ENCODE assay signal across 8 mouse cellular contexts in genomic region chr5:114370371-114370776, GRCm38 (mm10). TPM values are rescaled to one million over a fixed set of nuclear protein-coding genes. Genes with fewer than 3 reads are reported as not detected.
DNase-seq lines count a peak whose midpoint lies in the region; ATAC-seq lines count a peak whose summit lies in the region.

No protein-coding gene starts in this region.

- peak; percentile 63 to 70 for DNase-seq in adrenal gland, adult (ENCODE audit: inconsistent age in 2 of 2, low spot score in 1 of 2)
- no peak for DNase-seq in adrenal gland, adult 18-20 months (ENCODE audit: low spot score in 2 of 2)
- DNase-seq in embryo, embryonic 11 days = peak; percentile 73
- peak; percentile 79 to 88 for DNase-seq in kidney, postnatal 25 days
- DNase-seq in cerebellum, adult 18-20 months = no peak
- no peak for DNase-seq in cerebellum, postnatal 36 days

- H3K79me2 ChIP-seq in macrophage (ENCODE audit: inconsistent target) = peaks cover 56% of the 10 kb centered on the region

- peaks cover 52% of the 10 kb centered on the region for H3K4me1 ChIP-seq in heart, embryonic 16.5 days (ENCODE audit: control insufficient read depth, insufficient read depth, low read length)

- 0 out of 2 replicates have a peak overlapping the region, but pooled peaks have one; percentile 11 for H3K4me2 ChIP-seq in heart, embryonic 16.5 days (ENCODE audit: low read depth, low read length)

- peak overlapping the region; percentile 85 for H3K27ac ChIP-seq in heart, embryonic 16.5 days (ENCODE audit: low read length)
- peak overlapping the region; percentile 28 for H3K27ac ChIP-seq in macrophage

- ATAC-seq in heart, embryonic 16.5 days (replicated peaks; ENCODE audit: extremely low read depth, insufficient read depth, low FRiP score) = peak; percentile 49

- H3K9me3 ChIP-seq in heart, embryonic 16.5 days (replicated peaks; ENCODE audit: control insufficient read depth, low read length) = no peaks in the 10 kb centered on the region

- H3K9ac ChIP-seq in heart, embryonic 16.5 days (ENCODE audit: low read length) = peak overlapping the region; percentile 31; the same call in 1 of the 2 replicates

- no peak overlapping the region for H3K4me3 ChIP-seq in heart, embryonic 16.5 days (ENCODE audit: low read length)
- H3K4me3 ChIP-seq in macrophage (ENCODE audit: inconsistent target) = no peak overlapping the region

- H3K27me3 ChIP-seq in heart, embryonic 16.5 days (ENCODE audit: control insufficient read depth, insufficient read depth, low read length) = no peaks in the 10 kb centered on the region

- H3K36me3 ChIP-seq in heart, embryonic 16.5 days (ENCODE audit: control insufficient read depth, insufficient read depth) = peaks cover 41% of the 10 kb centered on the region
- H3K36me3 ChIP-seq in macrophage (ENCODE audit: inconsistent target) = peaks cover 63% of the 10 kb centered on the region

- 54% methylated on average over 9 of the region's 9 CpGs for WGBS in heart, embryonic 16.5 days
- WGBS in macrophage (ENCODE audit: missing documents) = 64% methylated on average over 9 of the region's 9 CpGs

RNA-seq across cellular contexts. Expression of gene Kctd10, which starts 9.9 kb away (rescaled TPM):
- 10 to 100 TPM; 72.4 to 72.6 TPM for total RNA-seq in adrenal gland, adult 18-20 months (2021)
- 112 and 119 TPM in 2 replicates for polyA plus RNA-seq in heart, embryonic 16.5 days (2015; fragmentation: Nextera tagmentation; extraction: Ambion mirVana)
- 10 to 100 TPM; 18.2 to 92.9 (median 31.0) TPM for total RNA-seq in macrophage (2018; cell fraction: chromatin; rRNA removed)
- total RNA-seq in macrophage (2018; cell fraction: cytosol; rRNA removed) = 10 to 100 TPM; 43.9 to 93.6 (median 53.8) TPM
- 100 to 1,000 TPM in 1 of 26 experiments, 10 to 100 TPM in 25; 28.5 to 105 (median 41.2) TPM for total RNA-seq in macrophage (2018; cell fraction: nucleus; rRNA removed)
- polyA plus RNA-seq in macrophage (2018) = 35.6 to 52.1 TPM (median 46.0 TPM) in 3 replicates

RNA-seq across cellular contexts. Expression of gene Ube3b, which starts 10.0 kb away (rescaled TPM):
- 10 to 100 TPM; 62.7 to 67.8 TPM for total RNA-seq in adrenal gland, adult 18-20 months (2021)
- polyA plus RNA-seq in heart, embryonic 16.5 days (2015; fragmentation: Nextera tagmentation; extraction: Ambion mirVana) = 44.2 and 50.9 TPM in 2 replicates
- 100 to 1,000 TPM in 1 of 26 experiments, 10 to 100 TPM in 25; 35.8 to 103 (median 51.7) TPM for total RNA-seq in macrophage (2018; cell fraction: chromatin; rRNA removed)
- total RNA-seq in macrophage (2018; cell fraction: cytosol; rRNA removed) = 10 to 100 TPM; 27.3 to 58.6 (median 40.6) TPM
- total RNA-seq in macrophage (2018; cell fraction: nucleus; rRNA removed) = 10 to 100 TPM; 30.3 to 65.5 (median 42.2) TPM
- 30.9 to 38.3 TPM (median 37.2 TPM) in 3 replicates for polyA plus RNA-seq in macrophage (2018)

Comparison
In these comparisons a context has a peak if more than half of its experiments do, and no peak if none do; other contexts are left out.
1. DNase-seq: peak in adrenal gland, adult (2 of 2), embryo, embryonic 11 days (single experiment) and kidney, postnatal 25 days (2 of 2); none in adrenal gland, adult 18-20 months (0 of 2), cerebellum, adult 18-20 months (0 of 2) and cerebellum, postnatal 36 days (0 of 2).